In genomic region chr19:55867255-55867654, GRCm38 (mm10) we compare ENCODE assay signal across 18 mouse cellular contexts.
DNase-seq lines count a peak whose midpoint lies in the region; ATAC-seq lines count a peak whose summit lies in the region.
"Had no signal": no experiment of that assay in that cellular context is flagged by ENCODE, and none has a peak within 500 bp of the region (broad histone marks: within the 10 kb centered on the region; RNA-seq: fewer than 3 reads in every experiment).

No protein-coding gene starts in this region.

- H3K36me3 ChIP-seq in heart, embryonic 10.5 days: peaks cover 24% of the 10 kb centered on the region; the same call in 1 of the 2 replicates
- H3K36me3 ChIP-seq in liver, embryonic 15.5 days (replicated peaks): no peaks in the 10 kb centered on the region; the same call in 1 of the 2 replicates

- no peak overlapping the region for H3K4me3 ChIP-seq in heart, embryonic 10.5 days
- no peak overlapping the region for H3K4me3 ChIP-seq in liver, embryonic 15.5 days (replicated peaks)
- H3K4me3 ChIP-seq: limb, embryonic 10.5 days had no signal

- intact Hi-C loops in heart, postnatal 36 days (cut with DNase I): no loop called here

- no peaks in the 10 kb centered on the region for H3K27me3 ChIP-seq in heart, embryonic 10.5 days (ENCODE audit: insufficient read depth, poor library complexity, severe bottlenecking)
- H3K27me3 ChIP-seq in liver, embryonic 15.5 days: no peaks in the 10 kb centered on the region

- peak overlapping the region; percentile 60 for H3K4me2 ChIP-seq in liver, embryonic 15.5 days
- H3K4me2 ChIP-seq: lung, embryonic 14.5 days had no signal

- H3K9ac ChIP-seq in liver, embryonic 15.5 days: peak overlapping the region; percentile 41
- H3K9ac ChIP-seq: forebrain, postnatal 0 days; lung, embryonic 14.5 days had no signal

- peak overlapping the region; percentile 67; the same call in 1 of the 2 replicates for H3K27ac ChIP-seq in heart, embryonic 10.5 days
- H3K27ac ChIP-seq in liver, embryonic 15.5 days (replicated peaks): peak overlapping the region; percentile 89
- H3K27ac ChIP-seq: limb, embryonic 10.5 days had no signal

- no peaks in the 10 kb centered on the region for H3K9me3 ChIP-seq in heart, embryonic 10.5 days
- H3K9me3 ChIP-seq in liver, embryonic 15.5 days (replicated peaks): no peaks in the 10 kb centered on the region
- H3K9me3 ChIP-seq: limb, embryonic 10.5 days had no signal

- peak; percentile 25 for ATAC-seq in granulocyte monocyte progenitor cell, adult 5-6 weeks (replicated peaks; ENCODE audit: poor library complexity, severe bottlenecking)
- ATAC-seq in liver, embryonic 15.5 days (ENCODE audit: insufficient read depth): peak; percentile 78
- ATAC-seq: forebrain, postnatal 0 days; hindbrain, embryonic 16.5 days; midbrain, embryonic 16.5 days had no signal

- H3K4me1 ChIP-seq in heart, embryonic 10.5 days: peaks cover 42% of the 10 kb centered on the region
- H3K4me1 ChIP-seq in liver, embryonic 15.5 days (replicated peaks): peaks cover 86% of the 10 kb centered on the region

- peak; percentile 80 for DNase-seq in heart, embryonic 10.5 days (ENCODE audit: low spot score)
- no peak for DNase-seq in heart, postnatal 36 days
- no peak for DNase-seq in kidney, adult 18-20 months
- DNase-seq in frontal cortex, adult 2 months (ENCODE audit: extremely low spot score in 1 of 2, low spot score in 1 of 2): no peak
- no peak for DNase-seq in retina, embryonic 14.5 days (ENCODE audit: low spot score)
- DNase-seq in adrenal gland, postnatal 4 days (ENCODE audit: low spot score in 2 of 2): no peak
- DNase-seq: cerebellum, adult 9-10 months; embryo, embryonic 11 days; forebrain, postnatal 0 days; layer of hippocampus, postnatal 36 days; lung, embryonic 14.5 days; right cerebral cortex, postnatal 14 days; thymus, adult 18-20 months had no signal

- 69% methylated on average over 6 of the region's 6 CpGs for WGBS in heart, embryonic 10.5 days
- WGBS in liver, embryonic 15.5 days (ENCODE audit: insufficient replicate concordance): 24% methylated on average over 6 of the region's 6 CpGs
